Mouse (Mus musculus) midbrain, postnatal 0 days (tissue): Measurements from ENCODE around the gene Ap2s1. TPM values are rescaled to one million over a fixed set of nuclear protein-coding genes. Genes with fewer than 3 reads are reported as not detected.

Source experiments
- ATAC-seq: fragments of 200-750 bp; cut with Nextera tagmentation; 2 replicates; pipeline ENCODE4 v1.8.0; 2017; ENCODE audit warnings: moderate number of reproducible peaks, mild to moderate bottlenecking, moderate TSS enrichment, moderate library complexity; ENCODE audit not compliant: low FRiP score
- DNase-seq: peaks from one replicate; pipeline ENCODE4 v3.0.0-alpha.2; 2015; ENCODE audit warnings: low spot score
- H3K27ac ChIP-seq: fragments of 300-500 bp; sonication (generic); 2 replicates; pipeline ENCODE4 v1.5.1; 2014; ENCODE audit warnings: low read depth, mild to moderate bottlenecking, low read length, mixed read lengths
- H3K27me3 ChIP-seq: fragments of 300-500 bp; sonication (generic); 2 replicates; pipeline ENCODE4 v1.6.1; 2014; ENCODE audit warnings: low read length, control low read depth, mixed read lengths; ENCODE audit not compliant: insufficient read depth
- H3K36me3 ChIP-seq: fragments of 300-500 bp; sonication (generic); 2 replicates; pipeline ENCODE4 v1.6.1; 2014; ENCODE audit warnings: low read length, control low read depth, mixed read lengths; ENCODE audit not compliant: insufficient read depth
- H3K4me1 ChIP-seq: fragments of 300-500 bp; sonication (generic); 2 replicates; pipeline ENCODE4 v1.6.1; 2014; ENCODE audit warnings: mild to moderate bottlenecking, control low read depth, antibody characterized with exemption, low read length, mixed read lengths; ENCODE audit not compliant: insufficient read depth
- H3K4me2 ChIP-seq: fragments of 300-500 bp; sonication (generic); 2 replicates; pipeline ENCODE4 v1.6.1; 2014; ENCODE audit warnings: low read depth, mild to moderate bottlenecking, low read length, mixed read lengths; ENCODE audit not compliant: poor library complexity, severe bottlenecking
- H3K4me3 ChIP-seq: fragments of 300-500 bp; sonication (generic); 2 replicates; pipeline ENCODE4 v1.5.1; 2014; ENCODE audit warnings: low read depth, mild to moderate bottlenecking, low read length, moderate library complexity
- H3K9ac ChIP-seq: fragments of 300-500 bp; sonication (generic); replicated peaks from 2 replicates; pipeline ENCODE4 v1.6.1; 2014; ENCODE audit warnings: mild to moderate bottlenecking, low read length, moderate library complexity, mixed read lengths; ENCODE audit not compliant: poor library complexity, severe bottlenecking
- H3K9me3 ChIP-seq: fragments of 300-500 bp; sonication (generic); 2 replicates; pipeline ENCODE4 v1.6.1; 2016; ENCODE audit warnings: low read length, control low read depth
- CTCF ChIP-seq: IDR thresholded peaks from 2 replicates; pipeline ENCODE4 v1.5.1; 2016; ENCODE audit warnings: antibody characterized with exemption, mild to moderate bottlenecking
- WGBS: fragments of 180-500 bp; shearing (Covaris S2); extraction: QIAGEN DNeasy Blood & Tissue Kit; methylation state at CpG from one replicate; pipeline ENCODE4 v1.1.7; 2014; 5-methylcytosine and 5-hydroxymethylcytosine counted together
- polyA plus RNA-seq: library from polyadenylated mRNA; unstranded; fragments of >200 nt; fragmentation: Nextera tagmentation; extraction: Ambion mirVana; gene quantifications from 2 replicates; pipeline ENCODE4 v1.2.1, GENCODE M21; 2015
- total RNA-seq: library from RNA; depleted of rRNA; stranded (reverse); fragments of >200 nt; gene quantifications from 2 replicates; pipeline ENCODE4 v1.2.3, GENCODE M21; 2014

Gene Ap2s1
- total and polyA plus RNA-seq, 2 experiments from 2014 or later: 556 to 573 TPM

GRCm38 (mm10) chr7:16783224-16783688, 45.0 kb downstream of the Ap2s1 start:
- no peaks in the 10 kb centered on the region for H3K36me3 ChIP-seq
- no peak overlapping the region for H3K9ac ChIP-seq
- ATAC-seq (no peak), DNase-seq (no peak)
- H3K4me3 ChIP-seq: peak overlapping the region; percentile 48; the same call in 1 of the 2 replicates
- H3K9me3 ChIP-seq: no peaks in the 10 kb centered on the region
- no peak overlapping the region for H3K27ac ChIP-seq
- peak overlapping the region; percentile 98; the same call in 1 of the 2 replicates for H3K4me2 ChIP-seq
- no peaks in the 10 kb centered on the region for H3K27me3 ChIP-seq
- 33% methylated on average over 10 of the region's 10 CpGs for WGBS
- no peak for TF ChIP-seq CTCF
- no peaks in the 10 kb centered on the region for H3K4me1 ChIP-seq

GRCm38 (mm10) chr7:16783758-16784415, 45.7 kb downstream of the Ap2s1 start:
- H3K4me1 ChIP-seq: no peaks in the 10 kb centered on the region
- no peaks in the 10 kb centered on the region for H3K27me3 ChIP-seq
- no peak overlapping the region for H3K27ac ChIP-seq
- no peak for TF ChIP-seq CTCF
- H3K36me3 ChIP-seq: no peaks in the 10 kb centered on the region
- H3K9me3 ChIP-seq: no peaks in the 10 kb centered on the region
- 39% methylated on average over 17 of the region's 17 CpGs for WGBS
- DNase-seq (peak; percentile 36), ATAC-seq (no peak)
- no peak overlapping the region; the same call in 1 of the 2 replicates for H3K4me3 ChIP-seq
- H3K4me2 ChIP-seq: peak overlapping the region; percentile 98; the same call in 1 of the 2 replicates
- no peak overlapping the region for H3K9ac ChIP-seq

DNA sequence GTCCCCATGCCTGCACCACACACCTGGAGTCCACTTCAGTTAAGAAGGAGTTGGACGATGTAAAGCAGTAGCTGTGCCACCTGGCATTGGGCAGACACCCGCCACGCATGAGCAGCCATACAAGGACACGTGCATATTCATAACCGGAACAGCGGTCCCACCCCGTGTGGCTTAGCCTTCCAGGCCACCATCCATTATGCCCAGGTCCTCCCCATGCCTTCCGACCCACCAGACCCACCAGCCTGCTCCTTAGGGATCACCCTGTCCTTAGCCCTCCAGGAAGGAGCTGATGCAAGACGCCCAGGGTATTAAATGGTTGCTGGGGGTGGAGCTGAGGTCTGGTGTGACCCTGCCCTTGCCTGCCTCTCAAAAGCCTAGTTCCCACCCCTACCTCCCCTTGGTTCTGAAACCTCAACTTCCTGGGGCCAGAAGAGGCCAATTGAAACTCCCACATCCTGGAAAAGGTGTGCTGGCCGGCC, 46.3 kb downstream of the Ap2s1 start:
- no peak overlapping the region for H3K4me3 ChIP-seq
- H3K36me3 ChIP-seq: no peaks in the 10 kb centered on the region
- no peak overlapping the region for H3K27ac ChIP-seq
- ATAC-seq (no peak), DNase-seq (no peak)
- no peaks in the 10 kb centered on the region for H3K4me1 ChIP-seq
- no peak for TF ChIP-seq CTCF
- WGBS: 70% methylated on average over 10 of the region's 10 CpGs
- H3K27me3 ChIP-seq: no peaks in the 10 kb centered on the region
- no peaks in the 10 kb centered on the region for H3K9me3 ChIP-seq
- no peak overlapping the region for H3K9ac ChIP-seq
- no peak overlapping the region for H3K4me2 ChIP-seq

DNA sequence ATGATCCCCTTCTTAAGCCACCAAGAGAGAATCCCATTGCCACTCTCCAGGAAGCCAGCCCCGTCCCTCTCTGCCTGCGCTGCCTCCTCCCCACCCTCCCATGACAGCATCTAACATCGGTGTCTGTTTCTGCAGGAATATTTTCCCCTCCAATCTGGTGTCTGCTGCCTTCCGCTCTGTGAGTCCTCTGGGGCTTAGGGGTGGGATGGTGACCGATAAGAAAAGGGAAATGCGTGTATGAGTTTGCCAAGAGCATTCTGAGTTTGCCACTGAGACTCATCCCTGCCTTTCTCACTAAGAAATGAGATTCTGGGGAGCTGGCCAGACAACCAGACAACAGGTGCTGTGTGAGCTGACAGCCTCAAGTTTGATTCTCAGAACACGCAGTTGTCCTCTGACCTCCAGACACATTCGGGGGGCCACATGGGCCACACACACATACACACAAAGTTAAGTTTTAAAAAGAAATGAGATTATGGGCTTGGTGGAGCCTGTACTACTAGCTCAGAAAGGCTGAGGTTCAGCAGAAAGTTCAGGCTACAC, 47.4 kb downstream of the Ap2s1 start:
- no peak overlapping the region for H3K4me2 ChIP-seq
- no peaks in the 10 kb centered on the region for H3K4me1 ChIP-seq
- no peaks in the 10 kb centered on the region for H3K9me3 ChIP-seq
- no peak for TF ChIP-seq CTCF
- H3K9ac ChIP-seq: no peak overlapping the region
- WGBS: 86% methylated on average over 8 of the region's 8 CpGs
- H3K27me3 ChIP-seq: no peaks in the 10 kb centered on the region
- ATAC-seq (no peak), DNase-seq (no peak)
- no peaks in the 10 kb centered on the region for H3K36me3 ChIP-seq
- H3K27ac ChIP-seq: no peak overlapping the region
- no peak overlapping the region for H3K4me3 ChIP-seq

DNA sequence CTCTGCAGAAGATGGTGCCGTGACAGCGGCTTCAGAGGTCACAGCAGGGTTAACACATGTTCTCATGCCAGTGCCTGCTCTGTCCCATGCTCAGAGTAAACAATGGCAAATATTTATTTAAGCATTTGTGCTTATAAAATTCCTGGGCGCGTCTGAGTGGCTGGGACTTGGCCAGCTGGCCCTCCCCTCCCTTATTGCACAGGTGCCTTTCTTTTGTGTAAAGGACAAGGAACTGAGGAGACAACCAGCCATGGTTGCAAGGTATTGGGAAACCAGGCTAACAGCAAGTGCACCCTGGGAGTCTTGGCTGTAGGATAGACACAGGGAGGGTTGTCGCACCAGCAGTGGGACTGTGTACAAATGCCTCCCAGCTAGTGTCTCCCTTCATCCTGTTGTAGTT, 54.1 kb downstream of the Ap2s1 start:
- 81% methylated on average over 5 of the region's 5 CpGs for WGBS
- H3K9ac ChIP-seq: no peak overlapping the region
- no peak overlapping the region for H3K4me2 ChIP-seq
- H3K36me3 ChIP-seq: no peaks in the 10 kb centered on the region
- no peak for ATAC-seq
- no peaks in the 10 kb centered on the region for H3K27me3 ChIP-seq
- no peaks in the 10 kb centered on the region for H3K4me1 ChIP-seq
- no peak overlapping the region for H3K27ac ChIP-seq
- no peak overlapping the region for H3K4me3 ChIP-seq
- no peaks in the 10 kb centered on the region for H3K9me3 ChIP-seq
- TF ChIP-seq CTCF: no peak
- DNase-seq: no peak

DNA sequence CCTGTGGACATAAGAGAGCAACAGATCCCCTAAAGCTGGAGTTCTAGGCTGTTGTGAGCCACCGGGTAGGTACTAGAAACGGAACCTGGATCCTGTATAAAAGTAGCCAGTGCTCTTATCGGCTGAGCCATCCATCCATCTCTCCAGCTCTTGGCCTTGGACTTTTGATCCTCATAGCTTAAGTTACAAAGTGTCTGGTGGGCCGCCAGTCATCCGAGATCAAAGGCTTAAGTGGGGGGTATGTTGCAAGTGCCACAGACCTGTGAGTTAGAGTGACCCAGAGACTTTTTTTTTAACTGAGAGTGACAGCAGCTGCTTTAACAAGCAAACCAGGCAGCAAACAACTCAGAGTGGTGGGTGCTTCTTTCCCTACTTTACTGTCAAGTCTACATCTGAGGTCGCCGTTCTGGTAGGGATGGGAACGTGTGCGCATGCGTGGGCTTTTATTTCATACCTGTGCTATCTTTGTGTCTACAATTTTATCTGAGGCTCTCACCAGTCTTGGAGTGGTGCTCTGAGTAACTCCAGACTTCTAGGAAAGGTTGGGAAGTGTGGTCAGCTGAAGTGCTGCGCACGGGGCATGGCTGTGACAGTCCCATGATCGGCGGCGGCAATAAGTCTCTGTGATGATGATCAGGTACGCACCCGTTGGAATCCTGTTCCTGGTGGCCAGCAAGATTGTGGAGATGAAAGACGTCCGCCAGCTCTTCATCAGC, 55.0 kb downstream of the Ap2s1 start:
- no peak for TF ChIP-seq CTCF
- no peak overlapping the region for H3K4me3 ChIP-seq
- H3K36me3 ChIP-seq: no peaks in the 10 kb centered on the region
- no peak overlapping the region for H3K9ac ChIP-seq
- H3K4me1 ChIP-seq: no peaks in the 10 kb centered on the region
- ATAC-seq: no peak
- no peaks in the 10 kb centered on the region for H3K9me3 ChIP-seq
- H3K27ac ChIP-seq: no peak overlapping the region
- 93% methylated on average over 19 of the region's 19 CpGs for WGBS
- no peak overlapping the region for H3K4me2 ChIP-seq
- no peaks in the 10 kb centered on the region for H3K27me3 ChIP-seq
- no peak for DNase-seq
